Mouse (Mus musculus): ENCODE results near the gene Pld6. TPM values are rescaled to one million over a fixed set of nuclear protein-coding genes. Genes with fewer than 3 reads are reported as not detected.

Pld6 gene
- polyA plus RNA-seq, 1 experiment from 2014 or later: 0.72 TPM

GRCm38 (mm10) chr11:59749050-59749449 lies 38.4 kb downstream of the Pld6 start:
- no peaks in the 10 kb centered on the region for H3K27me3 ChIP-seq (ENCODE audit: control insufficient read depth, insufficient read depth, low read length)
- H3K27ac ChIP-seq (ENCODE audit: low read depth, low read length): no peak overlapping the region
- H3K4me2 ChIP-seq (ENCODE audit: low read depth, low read length, severe bottlenecking): no peak overlapping the region
- H3K36me3 ChIP-seq (ENCODE audit: control insufficient read depth, insufficient read depth, low read length): peaks cover 3% of the 10 kb centered on the region; the same call in 1 of the 2 replicates
- no peaks in the 10 kb centered on the region for H3K4me1 ChIP-seq (replicated peaks; ENCODE audit: control insufficient read depth, insufficient read depth, low read length)
- ATAC-seq (replicated peaks; ENCODE audit: low FRiP score) (no peak), DNase-seq (ENCODE audit: low spot score) (no peak)
- H3K9ac ChIP-seq (ENCODE audit: low read length): no peak overlapping the region
- no peaks in the 10 kb centered on the region for H3K9me3 ChIP-seq (ENCODE audit: control insufficient read depth, low read length)
- 90% methylated on average over 3 of the region's 3 CpGs for WGBS
- H3K4me3 ChIP-seq (ENCODE audit: low read depth, low read length): no peak overlapping the region

- Histone ChIP-seq H3K36me3 (ENCODE audit: control insufficient read depth, insufficient read depth, low read length) (peaks cover 11% of the 10 kb centered on the region; the same call in 1 of the 2 replicates), H3K27ac (ENCODE audit: low read depth, low read length) (no peak overlapping the region), H3K4me3 (ENCODE audit: low read depth, low read length) (no peak overlapping the region), H3K4me1 (replicated peaks; ENCODE audit: control insufficient read depth, insufficient read depth, low read length) (no peaks in the 10 kb centered on the region), H3K27me3 (ENCODE audit: control insufficient read depth, insufficient read depth, low read length) (no peaks in the 10 kb centered on the region), H3K4me2 (ENCODE audit: low read depth, low read length, severe bottlenecking) (no peak overlapping the region), H3K9me3 (ENCODE audit: control insufficient read depth, low read length) (no peaks in the 10 kb centered on the region), H3K9ac (ENCODE audit: low read length) (no peak overlapping the region)
- DNase-seq (ENCODE audit: low spot score): no peak
- WGBS: 88% methylated on average over 2 of the region's 2 CpGs
- ATAC-seq (replicated peaks; ENCODE audit: low FRiP score): no peak
These were observed 40.8 kb downstream of the Pld6 start for GRCm38 (mm10) chr11:59746614-59747013.

GRCm38 (mm10) chr11:59745851-59746250 lies 41.6 kb downstream of the Pld6 start:
- H3K4me1 ChIP-seq (replicated peaks; ENCODE audit: control insufficient read depth, insufficient read depth, low read length): no peaks in the 10 kb centered on the region
- peaks cover 11% of the 10 kb centered on the region; the same call in 1 of the 2 replicates for H3K36me3 ChIP-seq (ENCODE audit: control insufficient read depth, insufficient read depth, low read length)
- no peaks in the 10 kb centered on the region for H3K27me3 ChIP-seq (ENCODE audit: control insufficient read depth, insufficient read depth, low read length)
- no peaks in the 10 kb centered on the region for H3K9me3 ChIP-seq (ENCODE audit: control insufficient read depth, low read length)
- no peak overlapping the region for H3K27ac ChIP-seq (ENCODE audit: low read depth, low read length)
- 94% methylated on average over 5 of the region's 5 CpGs for WGBS
- H3K4me3 ChIP-seq (ENCODE audit: low read depth, low read length): no peak overlapping the region
- DNase-seq (ENCODE audit: low spot score) (no peak), ATAC-seq (replicated peaks; ENCODE audit: low FRiP score) (no peak)
- no peak overlapping the region for H3K4me2 ChIP-seq (ENCODE audit: low read depth, low read length, severe bottlenecking)
- H3K9ac ChIP-seq (ENCODE audit: low read length): no peak overlapping the region

GRCm38 (mm10) chr11:59744374-59744773 lies 43.1 kb downstream of the Pld6 start:
- H3K27me3 ChIP-seq (ENCODE audit: control insufficient read depth, insufficient read depth, low read length): no peaks in the 10 kb centered on the region
- DNase-seq (ENCODE audit: low spot score) (no peak), ATAC-seq (replicated peaks; ENCODE audit: low FRiP score) (no peak)
- no peak overlapping the region for H3K4me2 ChIP-seq (ENCODE audit: low read depth, low read length, severe bottlenecking)
- H3K4me3 ChIP-seq (ENCODE audit: low read depth, low read length): no peak overlapping the region
- 93% methylated on average over 4 of the region's 4 CpGs for WGBS
- H3K9me3 ChIP-seq (ENCODE audit: control insufficient read depth, low read length): no peaks in the 10 kb centered on the region
- H3K9ac ChIP-seq (ENCODE audit: low read length): no peak overlapping the region
- H3K36me3 ChIP-seq (ENCODE audit: control insufficient read depth, insufficient read depth, low read length): peaks cover 15% of the 10 kb centered on the region; the same call in 1 of the 2 replicates
- no peaks in the 10 kb centered on the region for H3K4me1 ChIP-seq (replicated peaks; ENCODE audit: control insufficient read depth, insufficient read depth, low read length)
- H3K27ac ChIP-seq (ENCODE audit: low read depth, low read length): no peak overlapping the region

- DNase-seq (ENCODE audit: low spot score) (no peak), ATAC-seq (replicated peaks; ENCODE audit: low FRiP score) (no peak)
- Histone ChIP-seq H3K27ac (ENCODE audit: low read depth, low read length) (no peak overlapping the region), H3K36me3 (ENCODE audit: control insufficient read depth, insufficient read depth, low read length) (peaks cover 15% of the 10 kb centered on the region; the same call in 1 of the 2 replicates), H3K9ac (ENCODE audit: low read length) (no peak overlapping the region), H3K4me3 (ENCODE audit: low read depth, low read length) (no peak overlapping the region), H3K9me3 (ENCODE audit: control insufficient read depth, low read length) (no peaks in the 10 kb centered on the region), H3K4me2 (ENCODE audit: low read depth, low read length, severe bottlenecking) (no peak overlapping the region), H3K27me3 (ENCODE audit: control insufficient read depth, insufficient read depth, low read length) (no peaks in the 10 kb centered on the region), H3K4me1 (replicated peaks; ENCODE audit: control insufficient read depth, insufficient read depth, low read length) (no peaks in the 10 kb centered on the region)
- WGBS: 96% methylated on average over 1 of the region's 1 CpGs
These were observed 43.7 kb downstream of the Pld6 start for GRCm38 (mm10) chr11:59743712-59744111.

GRCm38 (mm10) chr11:59743307-59743706 lies 44.1 kb downstream of the Pld6 start:
- 86% methylated on average over 2 of the region's 2 CpGs for WGBS

GRCm38 (mm10) chr11:59741915-59742314 lies 45.5 kb downstream of the Pld6 start:
- WGBS: 99% methylated on average over 5 of the region's 5 CpGs
- ATAC-seq (replicated peaks; ENCODE audit: low FRiP score): no peak
- no peak for DNase-seq (ENCODE audit: low spot score)
- Histone ChIP-seq H3K4me2 (ENCODE audit: low read depth, low read length, severe bottlenecking) (no peak overlapping the region), H3K4me3 (ENCODE audit: low read depth, low read length) (no peak overlapping the region), H3K4me1 (replicated peaks; ENCODE audit: control insufficient read depth, insufficient read depth, low read length) (no peaks in the 10 kb centered on the region), H3K9me3 (ENCODE audit: control insufficient read depth, low read length) (no peaks in the 10 kb centered on the region), H3K9ac (ENCODE audit: low read length) (no peak overlapping the region), H3K27ac (ENCODE audit: low read depth, low read length) (no peak overlapping the region), H3K36me3 (ENCODE audit: control insufficient read depth, insufficient read depth, low read length) (peaks cover 15% of the 10 kb centered on the region; the same call in 1 of the 2 replicates), H3K27me3 (ENCODE audit: control insufficient read depth, insufficient read depth, low read length) (no peaks in the 10 kb centered on the region)

More at GRCm38 (mm10) chr11:59743307-59743706, 44.1 kb downstream of the Pld6 start:
- Histone ChIP-seq H3K4me3 (ENCODE audit: low read depth, low read length) (no peak overlapping the region), H3K9ac (ENCODE audit: low read length) (no peak overlapping the region), H3K36me3 (ENCODE audit: control insufficient read depth, insufficient read depth, low read length) (peaks cover 15% of the 10 kb centered on the region; the same call in 1 of the 2 replicates), H3K4me1 (replicated peaks; ENCODE audit: control insufficient read depth, insufficient read depth, low read length) (no peaks in the 10 kb centered on the region), H3K27ac (ENCODE audit: low read depth, low read length) (no peak overlapping the region), H3K27me3 (ENCODE audit: control insufficient read depth, insufficient read depth, low read length) (no peaks in the 10 kb centered on the region), H3K4me2 (ENCODE audit: low read depth, low read length, severe bottlenecking) (no peak overlapping the region), H3K9me3 (ENCODE audit: control insufficient read depth, low read length) (no peaks in the 10 kb centered on the region)
- no peak for DNase-seq (ENCODE audit: low spot score)
- ATAC-seq (replicated peaks; ENCODE audit: low FRiP score): no peak

GRCm38 (mm10) chr11:59739996-59740395 lies 47.4 kb downstream of the Pld6 start:
- Histone ChIP-seq H3K4me2 (ENCODE audit: low read depth, low read length, severe bottlenecking) (no peak overlapping the region), H3K36me3 (ENCODE audit: control insufficient read depth, insufficient read depth, low read length) (peaks cover 15% of the 10 kb centered on the region; the same call in 1 of the 2 replicates), H3K27ac (ENCODE audit: low read depth, low read length) (no peak overlapping the region), H3K4me1 (replicated peaks; ENCODE audit: control insufficient read depth, insufficient read depth, low read length) (no peaks in the 10 kb centered on the region), H3K9ac (ENCODE audit: low read length) (no peak overlapping the region), H3K9me3 (ENCODE audit: control insufficient read depth, low read length) (no peaks in the 10 kb centered on the region), H3K4me3 (ENCODE audit: low read depth, low read length) (no peak overlapping the region), H3K27me3 (ENCODE audit: control insufficient read depth, insufficient read depth, low read length) (no peaks in the 10 kb centered on the region)
- DNase-seq (ENCODE audit: low spot score) (no peak), ATAC-seq (replicated peaks; ENCODE audit: low FRiP score) (no peak)
- WGBS: 80% methylated on average over 2 of the region's 2 CpGs

GRCm38 (mm10) chr11:59737250-59737649 lies 50.2 kb downstream of the Pld6 start:
- Histone ChIP-seq H3K4me3 (ENCODE audit: low read depth, low read length) (no peak overlapping the region), H3K9me3 (ENCODE audit: control insufficient read depth, low read length) (no peaks in the 10 kb centered on the region), H3K4me1 (replicated peaks; ENCODE audit: control insufficient read depth, insufficient read depth, low read length) (no peaks in the 10 kb centered on the region), H3K27me3 (ENCODE audit: control insufficient read depth, insufficient read depth, low read length) (no peaks in the 10 kb centered on the region), H3K4me2 (ENCODE audit: low read depth, low read length, severe bottlenecking) (no peak overlapping the region), H3K9ac (ENCODE audit: low read length) (no peak overlapping the region), H3K36me3 (ENCODE audit: control insufficient read depth, insufficient read depth, low read length) (peaks cover 7% of the 10 kb centered on the region; the same call in 1 of the 2 replicates), H3K27ac (ENCODE audit: low read depth, low read length) (no peak overlapping the region)
- WGBS: 96% methylated on average over 12 of the region's 12 CpGs
- DNase-seq (ENCODE audit: low spot score): no peak
- no peak for ATAC-seq (replicated peaks; ENCODE audit: low FRiP score)
